Mouse (Mus musculus): ENCODE measurements at regions not wholly inside any gene's neighbourhood (a gene's known extent, or its start where the extent isn't known, plus 50 kb on each side); places are given as distances from the start of the nearest gene placed in this dataset.

DNA sequence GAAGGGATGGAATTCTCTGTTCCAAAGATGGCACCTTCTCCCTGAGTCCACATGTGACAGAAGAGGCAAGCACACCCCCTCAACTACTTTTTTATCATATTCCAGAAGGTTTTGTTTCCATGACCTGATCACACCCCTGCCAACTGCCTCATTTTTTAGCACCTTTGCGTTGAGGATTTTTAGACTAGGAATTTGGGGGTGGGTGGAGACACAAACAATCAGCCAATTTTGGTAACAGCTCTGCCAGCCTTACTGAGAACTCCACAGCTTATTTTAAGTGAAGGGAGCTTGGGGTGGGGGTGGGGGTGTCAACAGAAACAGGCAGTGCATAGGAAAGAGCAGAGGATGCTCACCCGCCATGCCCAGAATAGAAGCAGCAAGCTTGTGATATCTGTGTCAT is 129.7 kb upstream of the 4933402D24Rik start:
- TF ChIP-seq CTCF (IDR thresholded peaks at IDR 0.05; ENCODE audit: low read depth, low read length) (no peak), POLR2A (IDR thresholded peaks at IDR 0.05; ENCODE audit: borderline replicate concordance, low read depth, low read length) (no peak)

Measured in bone marrow macrophage, adult 2 months (primary cell).